In the genomic region with DNA sequence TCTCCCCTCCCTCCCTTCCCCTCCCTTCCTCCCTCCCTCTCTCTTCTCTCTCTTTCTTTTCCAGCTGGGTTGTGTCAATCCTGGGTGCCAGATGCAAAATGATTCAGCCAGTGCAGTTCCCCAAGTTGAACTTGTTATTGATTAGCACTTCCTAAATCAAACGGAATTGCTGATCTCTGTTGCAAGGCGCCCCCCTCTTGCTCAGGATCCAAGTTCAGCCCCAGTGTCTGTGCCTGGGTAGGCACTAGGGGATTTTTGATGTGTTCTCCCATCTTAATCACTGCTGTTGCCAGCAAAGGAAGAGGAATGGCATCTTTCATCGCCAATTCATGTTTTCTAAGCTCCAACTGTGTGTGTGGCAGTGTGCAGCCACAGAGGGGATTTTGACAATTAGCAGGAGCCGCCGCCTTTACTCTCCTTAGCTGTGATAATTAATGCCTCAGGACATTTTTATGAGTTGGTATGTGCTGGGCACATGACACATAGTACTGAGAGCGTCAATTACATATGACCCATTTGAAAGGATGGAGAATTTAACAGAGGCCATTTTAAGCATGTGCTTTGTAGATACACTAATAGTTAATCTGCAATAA, we compare ENCODE assay signal across 20 mouse cellular contexts.
DNase-seq lines count a peak whose midpoint lies in the region; ATAC-seq lines count a peak whose summit lies in the region.
"Had no signal": no experiment of that assay in that cellular context is flagged by ENCODE, and none has a peak within 500 bp of the region (broad histone marks: within the 10 kb centered on the region; RNA-seq: fewer than 3 reads in every experiment).

No protein-coding gene starts in this region.

- H3K27me3 ChIP-seq in hindbrain, embryonic 14.5 days (ENCODE audit: control insufficient read depth, insufficient read depth, low read length) = no peaks in the 10 kb centered on the region
- H3K27me3 ChIP-seq in hindbrain, embryonic 12.5 days = no peaks in the 10 kb centered on the region
- no peaks in the 10 kb centered on the region for H3K27me3 ChIP-seq in midbrain, embryonic 14.5 days (ENCODE audit: control insufficient read depth, insufficient read depth, low read length)
- H3K27me3 ChIP-seq: embryonic facial prominence, embryonic 15.5 days; heart, embryonic 15.5 days; limb, embryonic 15.5 days; neural tube, embryonic 12.5 days had no signal

- no peak for DNase-seq in hindbrain, embryonic 14.5 days (ENCODE audit: low spot score)
- DNase-seq in embryo, embryonic 11 days = peak; percentile 19
- peak; percentile 62 for DNase-seq in hindlimb bud, embryonic 11.5 days (ENCODE audit: extremely low spot score, low read depth, low spot score)
- peak; percentile 42 for DNase-seq in midbrain, embryonic 14.5 days
- DNase-seq in ovary, postnatal 36 days (ENCODE audit: low spot score) = no peak
- DNase-seq in layer of hippocampus, adult 9-10 months (ENCODE audit: low spot score) = no peak
- DNase-seq: adrenal gland, postnatal 36 days; cerebellum, adult 8-10 months; gastrocnemius, postnatal 10 days; heart, adult 2 months; lung, postnatal 14 days; right cerebral cortex, postnatal 4 days had no signal

- H3K4me2 ChIP-seq in hindbrain, embryonic 14.5 days (replicated peaks) = no peak overlapping the region
- H3K4me2 ChIP-seq in hindbrain, embryonic 12.5 days (replicated peaks) = no peak overlapping the region
- no peak overlapping the region for H3K4me2 ChIP-seq in midbrain, embryonic 14.5 days (ENCODE audit: low read length)
- H3K4me2 ChIP-seq: embryonic facial prominence, embryonic 15.5 days; heart, embryonic 15.5 days; limb, embryonic 15.5 days; neural tube, embryonic 12.5 days had no signal

- H3K36me3 ChIP-seq in hindbrain, embryonic 14.5 days (replicated peaks; ENCODE audit: control insufficient read depth, insufficient read depth) = no peaks in the 10 kb centered on the region
- H3K36me3 ChIP-seq in hindbrain, embryonic 12.5 days = no peaks in the 10 kb centered on the region
- H3K36me3 ChIP-seq in midbrain, embryonic 14.5 days (ENCODE audit: control insufficient read depth, insufficient read depth, low read length) = no peaks in the 10 kb centered on the region
- H3K36me3 ChIP-seq: embryonic facial prominence, embryonic 15.5 days; heart, embryonic 15.5 days; hindbrain, embryonic 10.5 days; limb, embryonic 15.5 days; neural tube, embryonic 12.5 days had no signal

- H3K4me1 ChIP-seq in hindbrain, embryonic 14.5 days (replicated peaks; ENCODE audit: control insufficient read depth, insufficient read depth, low read length) = 0 out of 2 replicates have a peak, but pooled peaks cover 4% of the 10 kb centered on the region
- peaks cover 4% of the 10 kb centered on the region; the same call in 1 of the 2 replicates for H3K4me1 ChIP-seq in hindbrain, embryonic 12.5 days
- H3K4me1 ChIP-seq in midbrain, embryonic 14.5 days (ENCODE audit: control insufficient read depth, insufficient read depth, low read length) = 0 out of 2 replicates have a peak, but pooled peaks cover 4% of the 10 kb centered on the region
- H3K4me1 ChIP-seq: embryonic facial prominence, embryonic 15.5 days; heart, embryonic 15.5 days had no signal

- no peak overlapping the region for H3K9ac ChIP-seq in hindbrain, embryonic 14.5 days
- no peak overlapping the region for H3K9ac ChIP-seq in hindbrain, embryonic 12.5 days
- no peak overlapping the region for H3K9ac ChIP-seq in midbrain, embryonic 14.5 days (replicated peaks; ENCODE audit: low read length)
- H3K9ac ChIP-seq: embryonic facial prominence, embryonic 15.5 days; heart, embryonic 15.5 days; limb, embryonic 15.5 days; neural tube, embryonic 12.5 days had no signal

- ATAC-seq in hindbrain, embryonic 14.5 days (ENCODE audit: low FRiP score) = peak; percentile 31; the same call in 1 of the 2 replicates
- ATAC-seq in hindbrain, embryonic 12.5 days (ENCODE audit: low FRiP score) = no peak
- ATAC-seq in midbrain, embryonic 14.5 days (ENCODE audit: low FRiP score, low TSS enrichment) = peak; percentile 53; the same call in 1 of the 2 replicates
- ATAC-seq: intestine, embryonic 16.5 days had no signal

- no peak overlapping the region for H3K27ac ChIP-seq in hindbrain, embryonic 14.5 days
- no peak overlapping the region for H3K27ac ChIP-seq in hindbrain, embryonic 12.5 days
- H3K27ac ChIP-seq in midbrain, embryonic 14.5 days (replicated peaks; ENCODE audit: low read depth, low read length) = 0 out of 2 replicates have a peak overlapping the region, but pooled peaks have one; percentile 33
- H3K27ac ChIP-seq: embryonic facial prominence, embryonic 15.5 days; heart, adult 2 months; heart, embryonic 15.5 days; hindbrain, embryonic 10.5 days; kidney, postnatal 0 days; limb, embryonic 15.5 days; neural tube, embryonic 12.5 days had no signal

- H3K9me3 ChIP-seq in hindbrain, embryonic 14.5 days (ENCODE audit: control insufficient read depth, low read length) = no peaks in the 10 kb centered on the region
- H3K9me3 ChIP-seq in hindbrain, embryonic 12.5 days (replicated peaks) = no peaks in the 10 kb centered on the region
- H3K9me3 ChIP-seq in midbrain, embryonic 14.5 days (ENCODE audit: control insufficient read depth, low read length) = no peaks in the 10 kb centered on the region
- H3K9me3 ChIP-seq: embryonic facial prominence, embryonic 15.5 days; heart, embryonic 15.5 days; hindbrain, embryonic 10.5 days; limb, embryonic 15.5 days; neural tube, embryonic 12.5 days had no signal

- WGBS in hindbrain, embryonic 14.5 days = 38% methylated on average over 6 of the region's 6 CpGs
- WGBS in hindbrain, embryonic 12.5 days = 56% methylated on average over 6 of the region's 6 CpGs
- WGBS in midbrain, embryonic 14.5 days = 38% methylated on average over 6 of the region's 6 CpGs

- no peak overlapping the region for H3K4me3 ChIP-seq in hindbrain, embryonic 14.5 days (replicated peaks; ENCODE audit: low read length)
- no peak overlapping the region for H3K4me3 ChIP-seq in hindbrain, embryonic 12.5 days
- H3K4me3 ChIP-seq in midbrain, embryonic 14.5 days (replicated peaks; ENCODE audit: low read depth, low read length) = no peak overlapping the region
- H3K4me3 ChIP-seq: embryonic facial prominence, embryonic 15.5 days; heart, adult 2 months; heart, embryonic 15.5 days; hindbrain, embryonic 10.5 days; limb, embryonic 15.5 days; neural tube, embryonic 12.5 days had no signal

Comparison
In these comparisons a context has a peak if more than half of its experiments do, and no peak if none do; other contexts are left out.
1. DNase-seq: peak in embryo, embryonic 11 days (single experiment), hindlimb bud, embryonic 11.5 days (single experiment) and midbrain, embryonic 14.5 days (single experiment); none in hindbrain, embryonic 14.5 days (single experiment), ovary, postnatal 36 days (single experiment) and layer of hippocampus, adult 9-10 months (single experiment).